Mouse (Mus musculus) spleen, adult 2 months (tissue): ENCODE measurements around the gene C1ql1.

Source experiments
- CTCF ChIP-seq: fragments of 200-500 bp; IDR thresholded peaks from 2 replicates; pipeline ENCODE4 v1.5.1; 2011; ENCODE audit warnings: mild to moderate bottlenecking, inconsistent platforms; ENCODE audit not compliant: insufficient read depth, insufficient read length, insufficient replicate concordance; ENCODE audit errors: extremely low read depth
- POLR2A ChIP-seq: fragments of 200-500 bp; IDR thresholded peaks from 2 replicates; pipeline ENCODE4 v1.6.1; 2011; ENCODE audit warnings: low read depth, low read length, inconsistent platforms

GRCm38 (mm10) chr11:102895779-102896178, 50.7 kb downstream of the C1ql1 start:
- TF ChIP-seq CTCF (no peak), POLR2A (no peak)
